Mouse (Mus musculus) embryonic stem cell, embryonic (primary cell): ENCODE results near the gene Erh.

Experiments used
- CTCF ChIA-PET, 4 experiments: fragments of 300-600 bp in 2 of 4; fragments of 350-600 bp in 2 of 4; sonication (Branson Sonifier 250); formaldehyde crosslinking; loops; one replicate each; lab custom pipeline; 2022; ENCODE audit warnings: inconsistent platforms in 2 of 4; lab: Charles Lee
- POLR2A ChIA-PET, 4 experiments: fragments of 300-600 bp in 2 of 4; fragments of 350-600 bp in 2 of 4; sonication (Branson Sonifier 250); formaldehyde crosslinking; loops; one replicate each; lab custom pipeline; 2022; ENCODE audit warnings: antibody characterized with exemption in 4 of 4, inconsistent platforms in 1 of 4; lab: Charles Lee

The Erh gene

GRCm38 (mm10) chr12:80653951-80654658, 10.0 kb upstream of the Erh start:
- ChIA-PET POLR2A (interaction anchor here in 3 of 4 experiments (0.6 to 5.4 kb wide), 10 partner anchors 8 to 541 kb away, joined by 3 to 36 read pairs (median 6); partner anchors contain the start of genes Erh (in 3 of the 3), Slc39a9 (in 3 of the 3) and Zfp36l1 (in 1 of the 3)), CTCF (interaction anchor here in 2 of 4 experiments (1.3 to 1.6 kb wide), 2 partner anchors 19 to 20 kb away, joined by 3 to 7 read pairs; no protein-coding TSS in a partner anchor)

GRCm38 (mm10) chr12:80646377-80646776, 2.2 kb upstream of the Erh start:
- ChIA-PET CTCF (interaction anchor here in 2 of 4 experiments (0.6 to 1.4 kb wide), 3 partner anchors 26 to 919 kb away, joined by 3 read pairs; no protein-coding TSS in a partner anchor), POLR2A (interaction anchor here in 2 of 4 experiments (0.6 to 1.8 kb wide), 7 partner anchors 9 to 394 kb away, joined by 3 to 5 read pairs (median 3); partner anchors contain the start of gene Srsf5 (in 1 of the 2))

GRCm38 (mm10) chr12:80644506-80644868, 346 bp upstream of the Erh start:
- ChIA-PET CTCF (interaction anchor here in 2 of 4 experiments (0.9 to 1.8 kb wide), 3 partner anchors 29 to 482 kb away, joined by 3 to 5 read pairs (median 3); no protein-coding TSS in a partner anchor), POLR2A (interaction anchor here (0.5 to 5.1 kb wide), 38 partner anchors 9 to 1211 kb away, joined by 3 to 128 read pairs (median 5); partner anchors contain the start of genes Srsf5 (in 3 of the 4), Dcaf5 (in 2 of the 4), Exd2 (in 1 of the 4) and Galnt16 (in 1 of the 4))

GRCm38 (mm10) chr12:80642725-80643692, 1.1 kb downstream of the Erh start:
- POLR2A ChIA-PET = interaction anchor here (0.5 to 5.1 kb wide), 65 partner anchors 8 to 1442 kb away, joined by 3 to 128 read pairs (median 4); partner anchors contain the start of genes Galnt16 (in 3 of the 4), Srsf5 (in 3 of the 4) and Plekhd1 (in 1 of the 4)

GRCm38 (mm10) chr12:80631790-80632189, 12.4 kb downstream of the Erh start:
- ChIA-PET CTCF (interaction anchor here in 1 of 4 experiments (1.5 kb wide), 1 partner anchor 11 kb away, joined by 3 read pairs; no protein-coding TSS in a partner anchor), POLR2A (interaction anchor here in 3 of 4 experiments (0.6 to 12.7 kb wide), 12 partner anchors 5 to 621 kb away, joined by 3 to 155 read pairs (median 6); partner anchors contain the start of genes Erh (in 3 of the 3) and Slc39a9 (in 3 of the 3))

More at GRCm38 (mm10) chr12:80642725-80643692, 1.1 kb downstream of the Erh start:
- CTCF ChIA-PET = interaction anchor here in 2 of 4 experiments (0.6 to 1.4 kb wide), 17 partner anchors 10 to 481 kb away, joined by 3 to 5 read pairs (median 3); partner anchors contain the start of gene Galnt16 (in 1 of the 2)

GRCm38 (mm10) chr12:80620501-80620900, 23.6 kb downstream of the Erh start:
- POLR2A ChIA-PET = interaction anchor here in 2 of 4 experiments (1.2 to 9.3 kb wide), 4 partner anchors 10 to 102 kb away, joined by 3 to 144 read pairs (median 3); partner anchors contain the start of gene Slc39a9 (in 1 of the 2)
- CTCF ChIA-PET = interaction anchor here in 1 of 4 experiments (1.0 kb wide), 1 partner anchor 220 kb away, joined by 3 read pairs; no protein-coding TSS in a partner anchor

GRCm38 (mm10) chr12:80615371-80616257, 28.5 kb downstream of the Erh start:
- POLR2A ChIA-PET = interaction anchor here (0.6 to 9.3 kb wide), 18 partner anchors 9 to 503 kb away, joined by 3 to 144 read pairs (median 4); partner anchors contain the start of gene Zfp36l1 (in 1 of the 4)
- CTCF ChIA-PET = interaction anchor here in 1 of 4 experiments (0.5 to 3.7 kb wide), 5 partner anchors 11 to 105 kb away, joined by 3 to 21 read pairs (median 4); no protein-coding TSS in a partner anchor

GRCm38 (mm10) chr12:80612113-80612791, 31.9 kb downstream of the Erh start:
- CTCF ChIA-PET = interaction anchor here in 2 of 4 experiments (0.8 to 1.1 kb wide), 3 partner anchors 14 to 92 kb away, joined by 3 read pairs; no protein-coding TSS in a partner anchor

GRCm38 (mm10) chr12:80609928-80610327, 34.2 kb downstream of the Erh start:
- ChIA-PET CTCF (interaction anchor here in 2 of 4 experiments (1.1 to 1.8 kb wide), 3 partner anchors 90 to 112 kb away, joined by 3 to 5 read pairs (median 3); partner anchors contain the start of gene Galnt16 (in 1 of the 2)), POLR2A (interaction anchor here in 2 of 4 experiments (0.5 to 2.9 kb wide), 5 partner anchors 8 to 322 kb away, joined by 3 to 11 read pairs (median 4); no protein-coding TSS in a partner anchor)

More at GRCm38 (mm10) chr12:80612113-80612791, 31.9 kb downstream of the Erh start:
- POLR2A ChIA-PET = interaction anchor here in 2 of 4 experiments (0.6 to 9.3 kb wide), 7 partner anchors 18 to 499 kb away, joined by 3 to 144 read pairs (median 3); partner anchors contain the start of genes Slc39a9 (in 1 of the 2) and Zfp36l1 (in 1 of the 2)

GRCm38 (mm10) chr12:80608576-80608975, 35.6 kb downstream of the Erh start:
- ChIA-PET CTCF (interaction anchor here (0.6 to 1.8 kb wide), 11 partner anchors 9 to 202 kb away, joined by 3 to 5 read pairs (median 3); partner anchors contain the start of gene Galnt16 (in 1 of the 4)), POLR2A (interaction anchor here in 2 of 4 experiments (1.0 to 2.9 kb wide), 9 partner anchors 10 to 136 kb away, joined by 3 to 11 read pairs (median 4); no protein-coding TSS in a partner anchor)

- CTCF ChIA-PET = no interaction called here
- POLR2A ChIA-PET = interaction anchor here in 2 of 4 experiments (0.6 to 1.3 kb wide), 4 partner anchors 13 to 68 kb away, joined by 3 to 4 read pairs (median 4); no protein-coding TSS in a partner anchor
These were observed 39.9 kb downstream of the Erh start for GRCm38 (mm10) chr12:80604218-80604617.

- POLR2A ChIA-PET = interaction anchor here in 1 of 4 experiments (0.6 to 1.1 kb wide), 4 partner anchors 14 to 67 kb away, joined by 3 to 4 read pairs (median 3); no protein-coding TSS in a partner anchor
- CTCF ChIA-PET = interaction anchor here in 2 of 4 experiments (0.7 to 0.8 kb wide), 2 partner anchors 18 to 446 kb away, joined by 3 to 4 read pairs; no protein-coding TSS in a partner anchor
These were observed 40.6 kb downstream of the Erh start for GRCm38 (mm10) chr12:80603566-80603965.

GRCm38 (mm10) chr12:80602432-80602831, 41.7 kb downstream of the Erh start:
- ChIA-PET CTCF (no interaction called here), POLR2A (interaction anchor here in 1 of 4 experiments (0.8 to 1.3 kb wide), 3 partner anchors 24 to 102 kb away, joined by 3 read pairs; no protein-coding TSS in a partner anchor)

- ChIA-PET POLR2A (interaction anchor here in 2 of 4 experiments (0.9 to 1.4 kb wide), 4 partner anchors 10 to 68 kb away, joined by 3 read pairs; no protein-coding TSS in a partner anchor), CTCF (no interaction called here)
These were observed 42.4 kb downstream of the Erh start for GRCm38 (mm10) chr12:80601597-80602269.
